Mouse (Mus musculus): Measurements from ENCODE around the gene Xirp2.
"Not testable (repeated sequence)": the region's sequence is repeated elsewhere in the genome, so short reads cannot be mapped to it uniquely, and the experiment has no call there.

Gene Xirp2

GRCm38 (mm10) chr2:67445780-67446179 is at the start of gene Xirp2:
Xirp2 (plus strand) TSS chr2:67446002.
- DNase-seq (ENCODE audit: low read depth, low spot score) = no peak

GRCm38 (mm10) chr2:67413425-67413824 is 32.4 kb upstream of the Xirp2 start, which contains the start of gene Gm21830:
Gm21830 (plus strand) TSS chr2:67413725.
- not testable (repeated sequence) for DNase-seq (ENCODE audit: low read depth, low spot score)

GRCm38 (mm10) chr2:67420853-67421252 is 24.9 kb upstream of the Xirp2 start:
- no peak for DNase-seq (ENCODE audit: low read depth, low spot score)

- no peak for DNase-seq (ENCODE audit: low read depth, low spot score)
These were observed 23.0 kb upstream of the Xirp2 start for GRCm38 (mm10) chr2:67422799-67423198.

- no peak for DNase-seq (ENCODE audit: low read depth, low spot score)
These were observed 12.7 kb upstream of the Xirp2 start, which contains the start of gene Gm26727 for GRCm38 (mm10) chr2:67433081-67433480. Gm26727 (minus strand) TSS chr2:67433181.

- no peak for DNase-seq (ENCODE audit: low read depth, low spot score)
These were observed 7.5 kb upstream of the Xirp2 start for GRCm38 (mm10) chr2:67438309-67438708.

GRCm38 (mm10) chr2:67446772-67447171 is 970 bp downstream of the Xirp2 start:
- DNase-seq (ENCODE audit: low read depth, low spot score) = peak; percentile 36

GRCm38 (mm10) chr2:67447206-67447605 is 1.4 kb downstream of the Xirp2 start:
- peak; percentile 66 for DNase-seq (ENCODE audit: low read depth, low spot score)

- DNase-seq (ENCODE audit: low read depth, low spot score) = no peak
These were observed 15.1 kb downstream of the Xirp2 start for GRCm38 (mm10) chr2:67460857-67461256.

GRCm38 (mm10) chr2:67467036-67467435 is 21.2 kb downstream of the Xirp2 start:
- peak; percentile 28 for DNase-seq (ENCODE audit: low read depth, low spot score)

- DNase-seq (ENCODE audit: low read depth, low spot score) = not testable (repeated sequence)
These were observed 24.2 kb downstream of the Xirp2 start for GRCm38 (mm10) chr2:67470030-67470429.

- DNase-seq (ENCODE audit: low read depth, low spot score) = peak; percentile 55
These were observed 32.0 kb downstream of the Xirp2 start for GRCm38 (mm10) chr2:67477753-67478152.

- DNase-seq (ENCODE audit: low read depth, low spot score) = no peak
These were observed 35.2 kb downstream of the Xirp2 start for GRCm38 (mm10) chr2:67481051-67481450.

GRCm38 (mm10) chr2:67486721-67487120 is 40.9 kb downstream of the Xirp2 start:
- peak; percentile 25 for DNase-seq (ENCODE audit: low read depth, low spot score)

GRCm38 (mm10) chr2:67487162-67487561 is 41.4 kb downstream of the Xirp2 start:
- peak; percentile 69 for DNase-seq (ENCODE audit: low read depth, low spot score)

- DNase-seq (ENCODE audit: low read depth, low spot score) = no peak
These were observed 42.8 kb downstream of the Xirp2 start for GRCm38 (mm10) chr2:67488465-67489127.

GRCm38 (mm10) chr2:67489128-67489492 is 43.3 kb downstream of the Xirp2 start:
- no peak for DNase-seq (ENCODE audit: low read depth, low spot score)

- peak; percentile 54 for DNase-seq (ENCODE audit: low read depth, low spot score)
These were observed 59.7 kb downstream of the Xirp2 start for GRCm38 (mm10) chr2:67505457-67505856.

GRCm38 (mm10) chr2:67516405-67516804 is 70.6 kb downstream of the Xirp2 start:
- peak; percentile 72 for DNase-seq (ENCODE audit: low read depth, low spot score)

- peak; percentile 59 for DNase-seq (ENCODE audit: low read depth, low spot score)
These were observed 89.5 kb downstream of the Xirp2 start for GRCm38 (mm10) chr2:67535347-67535746.

GRCm38 (mm10) chr2:67539426-67539825 is 93.6 kb downstream of the Xirp2 start:
- DNase-seq (ENCODE audit: low read depth, low spot score) = no peak

GRCm38 (mm10) chr2:67541957-67542696 is 96.3 kb downstream of the Xirp2 start:
- DNase-seq (ENCODE audit: low read depth, low spot score) = peak; percentile 51

GRCm38 (mm10) chr2:67544426-67544825 is 98.6 kb downstream of the Xirp2 start:
- no peak for DNase-seq (ENCODE audit: low read depth, low spot score)
